Mouse (Mus musculus): ENCODE data around the gene Mamdc4. TPM values are rescaled to one million over a fixed set of nuclear protein-coding genes. Genes with fewer than 3 reads are reported as not detected.

Gene Mamdc4
- polyA plus RNA-seq (2012; rRNA removed): 3.1 and 10.3 TPM in 2 replicates

DNA sequence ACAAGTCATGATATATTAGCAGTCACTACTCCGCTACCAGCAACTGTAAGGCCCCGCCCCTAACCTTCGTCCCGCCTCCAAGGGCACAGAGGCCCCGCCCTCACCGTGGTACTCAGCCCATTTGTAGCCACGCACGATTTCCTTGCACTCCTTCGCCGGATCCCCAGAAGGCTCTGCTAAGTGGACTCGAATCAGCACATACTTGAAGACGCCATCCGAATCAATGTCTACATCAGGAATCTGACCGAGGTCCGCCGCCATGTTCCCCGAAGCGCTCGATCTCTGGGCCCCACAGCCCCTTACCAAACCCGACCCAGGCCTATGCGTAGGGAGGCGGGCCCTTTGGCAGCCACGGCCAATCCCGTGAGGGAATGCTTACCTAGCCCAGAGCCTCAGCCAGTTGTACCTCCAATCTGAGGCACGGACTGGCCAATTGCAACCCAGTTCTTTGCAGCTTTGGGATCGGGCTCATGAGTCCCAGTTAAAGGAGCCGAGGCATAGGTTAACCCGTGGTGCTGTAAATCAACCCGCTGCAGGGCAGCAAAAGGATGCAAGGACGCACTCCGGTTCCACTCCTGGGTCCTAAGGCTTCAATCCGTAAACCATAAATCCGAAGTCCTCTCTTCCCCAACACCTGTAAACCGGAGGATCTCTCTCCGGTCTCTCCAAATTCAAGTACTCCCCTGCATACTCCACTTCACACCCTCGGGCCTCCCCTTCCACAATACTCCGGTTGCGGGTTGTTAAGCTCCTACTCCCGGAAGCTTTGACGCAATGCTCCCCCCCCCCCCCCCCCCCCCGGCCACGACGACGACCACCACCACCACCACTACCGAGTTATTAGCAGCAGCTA is at the start of gene Mamdc4, which contains the start of gene Phpt1:
Gene Mamdc4 (minus strand): TSS at position 267 of the 853 bp plus-strand sequence.
Gene Phpt1 (minus strand): TSS at position 646 of the 853 bp plus-strand sequence.

DNA sequence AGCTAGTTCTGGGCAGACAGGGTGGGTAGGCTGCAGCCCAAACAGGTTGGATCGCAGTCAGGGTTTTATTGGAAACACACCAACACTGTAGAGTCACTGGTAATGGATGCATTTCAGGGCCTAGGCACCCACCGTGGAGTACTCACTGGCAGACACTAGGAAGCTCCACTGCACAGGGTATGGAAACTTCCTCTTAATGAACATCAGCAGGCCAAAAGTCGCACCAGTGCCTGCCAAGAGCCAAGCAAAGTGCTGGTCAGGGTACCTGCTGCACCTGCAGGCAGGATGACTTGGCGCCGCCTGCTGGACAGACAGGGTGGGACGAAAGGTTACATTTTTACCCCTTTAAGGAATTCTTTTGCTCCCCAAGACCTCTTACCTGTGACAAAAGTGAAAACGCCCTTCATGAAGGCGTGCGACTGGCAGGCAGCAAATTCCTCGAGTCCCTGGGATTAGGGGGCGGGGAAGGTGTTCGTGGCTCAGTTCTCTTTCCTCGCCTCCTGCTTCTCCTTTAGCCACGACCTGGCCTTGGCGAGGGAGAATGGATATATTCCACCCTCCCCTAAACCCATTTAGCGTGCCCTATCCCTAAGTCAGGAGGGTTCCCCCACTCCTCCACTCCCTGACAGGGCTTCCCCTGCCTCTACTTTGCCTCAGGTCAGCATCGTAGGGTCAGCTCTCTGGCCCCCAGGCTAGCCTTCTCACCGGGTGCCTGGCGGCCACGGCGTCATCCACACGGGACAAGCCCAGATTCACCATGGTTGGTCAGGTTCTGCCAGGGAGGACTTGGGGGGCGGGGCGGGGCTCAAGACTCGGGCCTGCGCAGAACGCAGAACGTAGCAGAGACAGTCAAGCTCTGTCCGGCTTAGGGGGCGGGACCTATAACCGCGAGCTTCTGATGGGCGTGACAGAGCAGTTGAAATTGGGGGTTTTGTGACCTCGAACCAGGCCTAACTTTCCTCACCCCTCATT is 46.9 kb upstream of the Mamdc4 start, which contains the start of gene Tmem141:
Gene Tmem141 (minus strand): TSS at position 777 of the 972 bp plus-strand sequence.

DNA sequence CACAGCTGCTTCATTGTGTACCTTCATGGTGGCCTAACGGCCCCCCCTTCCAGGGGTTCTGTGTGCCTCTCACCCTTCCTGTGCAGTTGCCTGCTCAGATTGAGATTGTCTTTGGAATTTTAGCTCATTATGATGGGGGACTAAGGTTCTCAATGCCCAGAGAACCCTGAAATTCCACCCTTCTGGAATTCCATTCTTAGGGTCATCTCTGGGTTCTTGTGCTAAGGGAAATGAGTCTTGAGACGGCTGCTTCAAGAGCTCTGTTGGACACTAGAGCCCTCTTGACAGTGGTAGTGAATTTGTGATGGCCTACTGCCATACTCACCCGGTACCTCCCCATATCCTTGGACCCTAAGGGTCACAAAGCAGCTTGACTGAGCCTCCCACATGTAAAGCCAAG is 42.9 kb upstream of the Mamdc4 start, which contains the start of gene Ccdc183:
Gene Ccdc183 (minus strand): TSS at position 101 of the 400 bp plus-strand sequence.

DNA sequence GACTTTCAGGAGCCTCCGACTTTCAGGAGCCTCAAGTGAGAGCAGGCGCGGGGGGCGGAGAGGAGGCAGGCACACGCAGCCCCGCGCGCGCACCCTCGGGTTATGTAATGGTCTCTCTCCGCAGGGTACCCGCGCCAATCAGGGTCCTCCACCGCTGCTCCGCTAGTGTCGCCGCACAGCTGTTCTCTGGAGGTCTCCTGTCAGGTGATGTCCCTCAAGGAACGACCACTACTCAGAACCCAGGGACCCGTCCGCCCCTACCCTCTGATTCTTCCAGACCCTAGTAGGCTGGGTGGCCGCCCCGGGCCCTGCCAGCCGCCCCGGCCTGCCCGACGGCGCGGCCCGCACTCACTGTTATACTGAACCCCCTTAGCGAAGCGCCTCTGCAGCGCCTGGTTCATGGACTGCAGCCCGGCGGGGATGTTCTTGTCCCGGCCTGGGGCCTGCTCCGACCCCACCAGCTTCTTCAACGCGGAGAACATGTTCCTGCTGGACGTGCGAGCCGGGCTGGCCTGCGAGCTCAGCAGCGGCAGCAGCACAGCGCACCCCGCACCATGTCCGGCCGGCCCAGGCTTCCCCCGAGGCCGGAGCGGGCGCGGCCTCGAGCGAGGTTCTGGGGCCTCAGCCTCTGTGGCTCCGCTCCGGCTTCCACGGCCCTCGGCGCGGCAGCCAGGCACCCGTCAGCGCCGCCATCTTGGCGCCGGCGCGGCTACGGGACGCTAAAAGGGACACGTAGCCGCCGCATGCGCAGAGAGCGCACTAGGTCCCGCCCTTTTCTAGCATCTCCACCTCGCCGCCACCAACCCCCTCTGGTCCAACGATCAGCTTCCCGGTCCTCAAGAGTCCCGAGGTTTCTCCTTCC is 33.3 kb upstream of the Mamdc4 start, which contains the start of gene Rabl6:
Gene Rabl6 (minus strand): TSS at position 761 of the 862 bp plus-strand sequence.

DNA sequence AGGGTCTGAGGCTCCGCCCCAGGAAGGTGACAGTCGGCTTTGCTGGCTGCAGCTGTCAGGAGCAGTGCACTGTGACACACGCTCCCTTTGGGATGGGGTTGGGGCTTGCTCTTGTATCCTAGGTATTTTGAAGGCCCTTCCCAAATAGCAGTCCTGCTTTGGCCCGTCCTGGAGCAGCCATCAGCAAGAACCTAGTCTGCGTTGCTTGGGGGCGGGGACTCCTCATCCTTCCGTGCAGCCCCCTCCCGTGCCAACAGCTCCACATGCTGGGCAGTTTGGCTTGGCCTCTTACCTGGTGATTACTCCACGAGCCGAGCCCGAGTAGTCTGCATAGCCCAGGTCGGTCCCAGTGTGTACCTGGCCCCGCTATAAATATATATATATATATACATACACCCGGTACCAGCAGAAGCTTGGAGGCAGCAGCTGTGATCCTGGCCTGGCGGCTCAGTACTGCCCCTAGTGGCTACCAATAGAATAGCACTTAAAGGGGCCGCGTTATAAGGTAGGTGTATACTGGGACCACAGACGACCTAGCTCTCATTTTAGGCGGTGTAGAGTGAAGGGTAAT is 6.7 kb upstream of the Mamdc4 start, which contains the start of gene Ajm1:
Gene Ajm1 (minus strand): TSS at position 464 of the 571 bp plus-strand sequence.

DNA sequence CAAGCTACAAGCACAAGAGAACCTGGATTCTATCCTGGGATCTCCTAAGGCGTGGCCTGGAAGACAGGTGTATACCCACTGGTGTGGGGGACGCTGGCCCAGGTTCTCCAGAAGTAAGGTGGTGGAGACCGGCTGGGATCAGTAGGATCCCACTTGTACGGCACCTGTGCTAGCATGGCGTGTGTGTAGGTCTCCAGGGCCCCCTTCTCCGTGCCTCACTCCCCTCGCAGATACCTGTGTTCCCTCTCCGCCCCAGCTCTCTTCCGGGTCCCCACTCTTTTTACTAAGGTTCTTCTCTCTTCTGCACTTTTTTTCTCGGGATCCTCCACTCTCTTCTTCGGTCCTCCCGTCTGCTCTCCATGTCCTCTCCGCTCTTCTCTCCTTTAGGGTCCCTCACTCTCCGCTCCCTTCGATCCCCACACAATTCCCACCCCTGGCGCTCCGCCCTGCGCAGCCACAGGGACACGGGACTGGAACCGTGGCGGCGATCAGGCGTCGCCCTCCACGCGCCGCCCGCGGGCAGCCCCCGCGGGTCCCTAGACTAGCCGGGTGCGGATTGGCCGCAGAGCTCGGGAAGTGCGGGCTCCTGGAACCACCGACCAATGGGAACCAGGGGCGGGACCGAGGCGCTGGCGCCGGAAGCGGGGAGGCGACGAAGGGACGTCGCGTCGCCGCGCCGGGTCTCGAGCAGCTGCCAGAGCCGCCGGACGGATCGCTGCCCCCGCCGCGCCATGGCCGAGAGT is 17.3 kb downstream of the Mamdc4 start, which contains the start of gene Edf1:
Gene Edf1 (plus strand): TSS at position 627 of the 743 bp plus-strand sequence.

DNA sequence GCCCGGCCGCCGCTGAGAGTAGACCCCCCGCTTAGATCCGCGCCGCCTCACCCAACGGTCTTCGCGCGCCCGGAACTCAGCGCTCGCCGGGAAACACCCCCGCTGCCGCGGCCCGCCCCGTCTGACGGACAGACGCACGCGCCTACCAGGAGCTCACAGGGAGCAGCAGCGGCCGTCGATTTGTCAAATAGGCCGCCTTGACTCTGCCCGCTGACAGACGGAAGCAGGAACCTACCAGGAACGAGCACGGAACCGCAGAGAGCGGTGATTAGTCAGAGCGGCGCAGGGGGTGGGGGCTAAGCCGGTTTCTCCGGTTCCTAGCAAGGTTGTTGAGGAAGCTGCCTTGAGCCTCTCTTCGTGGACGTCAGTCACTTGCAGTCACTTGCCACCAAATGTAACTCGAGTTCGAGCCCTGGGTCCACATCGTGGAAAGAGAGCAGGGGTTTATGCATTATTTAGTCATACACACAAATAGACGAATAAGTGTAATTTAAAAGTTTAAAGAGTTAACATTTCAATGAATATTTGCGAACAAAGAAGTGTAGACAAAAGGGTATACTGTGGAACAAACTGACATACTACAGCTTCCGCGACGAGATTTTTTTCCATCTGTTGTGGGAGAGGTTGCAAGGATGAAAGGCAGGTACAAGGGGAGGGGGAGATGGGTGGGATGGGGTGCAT is 27.7 kb downstream of the Mamdc4 start, which contains the start of gene Traf2:
Gene Traf2 (minus strand): TSS at position 130 of the 681 bp plus-strand sequence.

Other genes with a start within 250 kb of the Mamdc4 start
- gene Man1b1, start 242.5 kb downstream of the Mamdc4 start, polyA plus RNA-seq (2012; rRNA removed): 15.6 and 17.3 TPM in 2 replicates
- gene Dpp7, start 218.5 kb downstream of the Mamdc4 start, polyA plus RNA-seq (2012; rRNA removed): 37.3 and 38.5 TPM in 2 replicates
- 53.2 and 76.3 TPM in 2 replicates for gene Uap1l1, start 209.2 kb downstream of the Mamdc4 start, polyA plus RNA-seq (2012; rRNA removed)
- 24.4 and 27.1 TPM in 2 replicates for gene Sapcd2, start 202.5 kb downstream of the Mamdc4 start, polyA plus RNA-seq (2012; rRNA removed)
- gene Entpd2, start 179.0 kb downstream of the Mamdc4 start, polyA plus RNA-seq (2012; rRNA removed): 66.7 and 73.6 TPM in 2 replicates
- gene Npdc1, start 175.5 kb downstream of the Mamdc4 start, polyA plus RNA-seq (2012; rRNA removed): 246 and 266 TPM in 2 replicates
- gene Fut7, start 151.6 kb downstream of the Mamdc4 start, polyA plus RNA-seq (2012; rRNA removed): 0.19 and 0.25 TPM in 2 replicates
- gene Abca2, start 146.1 kb downstream of the Mamdc4 start, polyA plus RNA-seq (2012; rRNA removed): 19.3 and 24.9 TPM in 2 replicates
- 1.6 and 2.1 TPM in 2 replicates for gene Clic3, start 118.0 kb downstream of the Mamdc4 start, polyA plus RNA-seq (2012; rRNA removed)
- 66.2 and 79.3 TPM in 2 replicates for gene Paxx, start 113.8 kb downstream of the Mamdc4 start, polyA plus RNA-seq (2012; rRNA removed)
- 0.21 and 0.37 TPM in 2 replicates for gene Ptgds, start 104.8 kb downstream of the Mamdc4 start, polyA plus RNA-seq (2012; rRNA removed)
- not detected in 2 replicates for gene Lcn12, start 80.9 kb downstream of the Mamdc4 start, polyA plus RNA-seq (2012; rRNA removed)
- gene Fbxw5, start 74.1 kb downstream of the Mamdc4 start, polyA plus RNA-seq (2012; rRNA removed): 23.6 and 29.7 TPM in 2 replicates
- 1.7 and 2.4 TPM in 2 replicates for gene C8g, start 73.1 kb downstream of the Mamdc4 start, polyA plus RNA-seq (2012; rRNA removed)
- gene Traf2, start 27.9 kb downstream of the Mamdc4 start, polyA plus RNA-seq (2012; rRNA removed): 13.4 and 15.1 TPM in 2 replicates
- 208 and 259 TPM in 2 replicates for gene Edf1, start 17.0 kb downstream of the Mamdc4 start, polyA plus RNA-seq (2012; rRNA removed)
- gene Phpt1, start 379 bp upstream of the Mamdc4 start, polyA plus RNA-seq (2012; rRNA removed): 20.9 and 24.9 TPM in 2 replicates
- 2.2 and 2.4 TPM in 2 replicates for gene Ajm1, start 6.9 kb upstream of the Mamdc4 start, polyA plus RNA-seq (2012; rRNA removed)
- 64.1 and 64.2 TPM in 2 replicates for gene Rabl6, start 33.7 kb upstream of the Mamdc4 start, polyA plus RNA-seq (2012; rRNA removed)
- gene Ccdc183, start 42.8 kb upstream of the Mamdc4 start, polyA plus RNA-seq (2012; rRNA removed): 0.07 TPM in 2 replicates
- 20.6 and 23.5 TPM in 2 replicates for gene Tmem141, start 47.2 kb upstream of the Mamdc4 start, polyA plus RNA-seq (2012; rRNA removed)
- 9.5 and 10.1 TPM in 2 replicates for gene Fcna, start 53.2 kb upstream of the Mamdc4 start, polyA plus RNA-seq (2012; rRNA removed)
- not detected in 2 replicates for gene Lcn8, start 78.3 kb upstream of the Mamdc4 start, polyA plus RNA-seq (2012; rRNA removed)
- gene Lcn5, start 83.1 kb upstream of the Mamdc4 start, polyA plus RNA-seq (2012; rRNA removed): not detected in 2 replicates
- gene Lcn6, start 101.9 kb upstream of the Mamdc4 start, polyA plus RNA-seq (2012; rRNA removed): not detected in 2 replicates
- not detected in 2 replicates for gene Lcn10, start 107.9 kb upstream of the Mamdc4 start, polyA plus RNA-seq (2012; rRNA removed)
- not detected in 2 replicates for gene Obp2a, start 125.2 kb upstream of the Mamdc4 start, polyA plus RNA-seq (2012; rRNA removed)
- 43.1 and 46.6 TPM in 2 replicates for gene Bmyc, start 131.9 kb upstream of the Mamdc4 start, polyA plus RNA-seq (2012; rRNA removed)
- not detected in 2 replicates for gene Obp2b, start 162.2 kb upstream of the Mamdc4 start, polyA plus RNA-seq (2012; rRNA removed)
- not detected in 2 replicates for gene Lcn3, start 190.7 kb upstream of the Mamdc4 start, polyA plus RNA-seq (2012; rRNA removed)
- gene Lcn11, start 202.2 kb upstream of the Mamdc4 start, polyA plus RNA-seq (2012; rRNA removed): not detected in 2 replicates
- not detected in 2 replicates for gene Gm13539, start 207.4 kb upstream of the Mamdc4 start, polyA plus RNA-seq (2012; rRNA removed)
- not detected in 2 replicates for gene Glt6d1, start 241.0 kb upstream of the Mamdc4 start, polyA plus RNA-seq (2012; rRNA removed)
- not detected in 2 replicates for gene Lcn9, start 248.3 kb upstream of the Mamdc4 start, polyA plus RNA-seq (2012; rRNA removed)

Measured in colon, adult 2 months (tissue).